Comparison of ENCODE assay signal across 9 mouse cellular contexts in genomic region chr2:25182664-25183063, GRCm38 (mm10). TPM values are rescaled to one million over a fixed set of nuclear protein-coding genes. Genes with fewer than 3 reads are reported as not detected.
A peak's percentile ranks its signal among the peaks of the same experiment; 100 is the strongest.
DNase-seq lines count a peak whose midpoint lies in the region; ATAC-seq and TF ChIP-seq lines count a peak whose summit lies in the region.
"Had no signal": no experiment of that assay in that cellular context is flagged by ENCODE, and none has a peak within 500 bp of the region (broad histone marks: within the 10 kb centered on the region; RNA-seq: fewer than 3 reads in every experiment).

No protein-coding gene starts in this region.

- H3K9ac ChIP-seq in hindbrain, embryonic 12.5 days, result peak overlapping the region; percentile 79
- H3K9ac ChIP-seq in midbrain, embryonic 14.5 days (replicated peaks; ENCODE audit: low read length), result peak overlapping the region; percentile 60; the same call in 1 of the 2 replicates

- peak overlapping the region; percentile 73 for H3K4me2 ChIP-seq in hindbrain, embryonic 12.5 days (replicated peaks)
- peak overlapping the region; percentile 80 for H3K4me2 ChIP-seq in midbrain, embryonic 14.5 days (ENCODE audit: low read length)

- peaks cover 3% of the 10 kb centered on the region for H3K4me1 ChIP-seq in kidney, adult 2 months (ENCODE audit: control insufficient read depth, insufficient read depth, low read length)
- peaks cover 62% of the 10 kb centered on the region for H3K4me1 ChIP-seq in hindbrain, embryonic 12.5 days
- peaks cover 51% of the 10 kb centered on the region for H3K4me1 ChIP-seq in midbrain, embryonic 14.5 days (ENCODE audit: control insufficient read depth, insufficient read depth, low read length)

- TF ChIP-seq POLR2A in kidney, adult 2 months (IDR thresholded peaks at IDR 0.05; ENCODE audit: low read depth, low read length), result no peak
- TF ChIP-seq POLR2A in brain, embryonic 14.5 days (IDR thresholded peaks at IDR 0.05; ENCODE audit: borderline replicate concordance, extremely low read depth, insufficient read depth, insufficient read length, poor library complexity, severe bottlenecking), result peak; percentile 21; the same call in 1 of the 2 replicates

- no peak for DNase-seq in kidney, adult 2 months
- DNase-seq in kidney, postnatal 25 days, result no peak
- peak; percentile 93 for DNase-seq in brain, embryonic 14.5 days (ENCODE audit: low read depth)
- peak; percentile 74 for DNase-seq in midbrain, embryonic 14.5 days
- no peak for DNase-seq in B cell, adult 2 months
- DNase-seq in right cerebral cortex, adult 2 months (ENCODE audit: low spot score in 2 of 2), result no peak

- no peaks in the 10 kb centered on the region for H3K27me3 ChIP-seq in kidney, adult 2 months (replicated peaks; ENCODE audit: control insufficient read depth, insufficient read depth, low read length)
- H3K27me3 ChIP-seq in hindbrain, embryonic 12.5 days, result peaks cover 4% of the 10 kb centered on the region; the same call in 1 of the 2 replicates
- no peaks in the 10 kb centered on the region for H3K27me3 ChIP-seq in midbrain, embryonic 14.5 days (ENCODE audit: control insufficient read depth, insufficient read depth, low read length)

- no peak for ATAC-seq in hindbrain, embryonic 12.5 days (ENCODE audit: low FRiP score)
- ATAC-seq in midbrain, embryonic 14.5 days (ENCODE audit: low FRiP score, low TSS enrichment), result no peak
- ATAC-seq in megakaryocyte-erythroid progenitor cell, adult 5-6 weeks (replicated peaks; ENCODE audit: low FRiP score, low TSS enrichment, poor library complexity, severe bottlenecking), result no peak

- no peaks in the 10 kb centered on the region for H3K9me3 ChIP-seq in hindbrain, embryonic 12.5 days (replicated peaks)
- H3K9me3 ChIP-seq in midbrain, embryonic 14.5 days (ENCODE audit: control insufficient read depth, low read length), result no peaks in the 10 kb centered on the region

- no peak for TF ChIP-seq CTCF in kidney, adult 2 months (conservative IDR thresholded peaks at IDR 0.05; ENCODE audit: insufficient read depth, insufficient read length, low read depth, low read length)
- no peak for TF ChIP-seq CTCF in brain, embryonic 14.5 days (IDR thresholded peaks at IDR 0.05; ENCODE audit: borderline replicate concordance, extremely low read depth, insufficient read depth, insufficient read length)

- H3K4me3 ChIP-seq in kidney, adult 2 months (ENCODE audit: insufficient read depth, low read depth, low read length), result peak overlapping the region; percentile 35; the same call in 1 of the 2 replicates
- peak overlapping the region; percentile 74 for H3K4me3 ChIP-seq in hindbrain, embryonic 12.5 days
- H3K4me3 ChIP-seq in midbrain, embryonic 14.5 days (replicated peaks; ENCODE audit: low read depth, low read length), result peak overlapping the region; percentile 72

- H3K36me3 ChIP-seq in kidney, adult 2 months (ENCODE audit: control insufficient read depth, insufficient read depth, low read length), result no peaks in the 10 kb centered on the region
- H3K36me3 ChIP-seq in hindbrain, embryonic 12.5 days, result no peaks in the 10 kb centered on the region
- no peaks in the 10 kb centered on the region for H3K36me3 ChIP-seq in midbrain, embryonic 14.5 days (ENCODE audit: control insufficient read depth, insufficient read depth, low read length)

- H3K27ac ChIP-seq in kidney, adult 2 months (ENCODE audit: insufficient read depth, low read depth, low read length), result no peak overlapping the region
- peak overlapping the region; percentile 96 for H3K27ac ChIP-seq in hindbrain, embryonic 12.5 days
- peak overlapping the region; percentile 52 for H3K27ac ChIP-seq in midbrain, embryonic 14.5 days (replicated peaks; ENCODE audit: low read depth, low read length)

- WGBS in kidney, adult 2 months, result 54% methylated on average over 6 of the region's 6 CpGs
- 7% methylated on average over 6 of the region's 6 CpGs for WGBS in hindbrain, embryonic 12.5 days
- WGBS in midbrain, embryonic 14.5 days, result 2% methylated on average over 6 of the region's 6 CpGs

RNA-seq across cellular contexts. Expression of gene Nrarp, which starts 2.1 kb away (rescaled TPM):
- polyA plus RNA-seq in kidney, adult 2 months (2012; rRNA removed), result 5.7 and 7.8 TPM in 2 replicates
- polyA plus RNA-seq in brain, embryonic 14.5 days (2012; rRNA removed), result 50.0 and 58.5 TPM in 2 replicates
- 70.9 and 76.4 TPM in 2 replicates for polyA plus RNA-seq in hindbrain, embryonic 12.5 days (2016; fragmentation: Nextera tagmentation; extraction: Ambion mirVana)
- 13.0 and 20.8 TPM in 2 replicates for polyA plus RNA-seq in midbrain, embryonic 14.5 days (2014; fragmentation: Nextera tagmentation; extraction: Ambion mirVana)
- 3.5 and 4.6 TPM in 2 replicates for total RNA-seq in megakaryocyte-erythroid progenitor cell, adult 5-6 weeks (2014; fragmentation: Nextera tagmentation)
- total RNA-seq in megakaryocyte-erythroid progenitor cell, adult 5-6 weeks (2017), result 1.3 and 2.4 TPM in 2 replicates

RNA-seq across cellular contexts. Expression of gene Tor4a, which starts 14.0 kb away (rescaled TPM):
- 21.8 and 26.9 TPM in 2 replicates for polyA plus RNA-seq in kidney, adult 2 months (2012; rRNA removed)
- polyA plus RNA-seq in brain, embryonic 14.5 days (2012; rRNA removed), result 1.9 and 2.0 TPM in 2 replicates
- 1.8 and 2.4 TPM in 2 replicates for polyA plus RNA-seq in hindbrain, embryonic 12.5 days (2016; fragmentation: Nextera tagmentation; extraction: Ambion mirVana)
- polyA plus RNA-seq in midbrain, embryonic 14.5 days (2014; fragmentation: Nextera tagmentation; extraction: Ambion mirVana), result 0.66 and 1.1 TPM in 2 replicates
- 12.6 and 13.0 TPM in 2 replicates for total RNA-seq in megakaryocyte-erythroid progenitor cell, adult 5-6 weeks (2014; fragmentation: Nextera tagmentation)
- total RNA-seq in megakaryocyte-erythroid progenitor cell, adult 5-6 weeks (2017), result 8.0 and 11.8 TPM in 2 replicates

RNA-seq across cellular contexts. Expression of gene Nelfb, which starts 28.6 kb away (rescaled TPM):
- 62.6 and 70.5 TPM in 2 replicates for polyA plus RNA-seq in kidney, adult 2 months (2012; rRNA removed)
- 78.9 and 91.3 TPM in 2 replicates for polyA plus RNA-seq in brain, embryonic 14.5 days (2012; rRNA removed)
- 107 and 117 TPM in 2 replicates for polyA plus RNA-seq in hindbrain, embryonic 12.5 days (2016; fragmentation: Nextera tagmentation; extraction: Ambion mirVana)
- polyA plus RNA-seq in midbrain, embryonic 14.5 days (2014; fragmentation: Nextera tagmentation; extraction: Ambion mirVana), result 82.6 and 98.7 TPM in 2 replicates
- total RNA-seq in megakaryocyte-erythroid progenitor cell, adult 5-6 weeks (2014; fragmentation: Nextera tagmentation), result 50.8 and 67.6 TPM in 2 replicates
- 26.4 and 28.2 TPM in 2 replicates for total RNA-seq in megakaryocyte-erythroid progenitor cell, adult 5-6 weeks (2017)

RNA-seq across cellular contexts. Expression of gene Stpg3, which starts 31.8 kb away (rescaled TPM):
- polyA plus RNA-seq in kidney, adult 2 months (2012; rRNA removed), result 0.42 and 0.68 TPM in 2 replicates
- not detected in 2 replicates for polyA plus RNA-seq in brain, embryonic 14.5 days (2012; rRNA removed)
- polyA plus RNA-seq in hindbrain, embryonic 12.5 days (2016; fragmentation: Nextera tagmentation; extraction: Ambion mirVana), result not detected in 2 replicates
- 0.16 TPM in 1 of 2 replicates, not detected in the other for polyA plus RNA-seq in midbrain, embryonic 14.5 days (2014; fragmentation: Nextera tagmentation; extraction: Ambion mirVana)
- total RNA-seq in megakaryocyte-erythroid progenitor cell, adult 5-6 weeks (2014; fragmentation: Nextera tagmentation), result not detected in 2 replicates
- 3.2 TPM in 1 of 2 replicates, not detected in the other for total RNA-seq in megakaryocyte-erythroid progenitor cell, adult 5-6 weeks (2017)
- polyA plus RNA-seq: erythroblast, embryonic 14.5 days had no signal

RNA-seq across cellular contexts. Expression of gene Fam166a, which starts 35.9 kb away (rescaled TPM):
- polyA plus RNA-seq in kidney, adult 2 months (2012; rRNA removed), result 0.55 and 0.58 TPM in 2 replicates
- 0.10 and 0.14 TPM in 2 replicates for polyA plus RNA-seq in brain, embryonic 14.5 days (2012; rRNA removed)
- polyA plus RNA-seq in hindbrain, embryonic 12.5 days (2016; fragmentation: Nextera tagmentation; extraction: Ambion mirVana), result 0.19 TPM in 1 of 2 replicates, not detected in the other
- not detected in 2 replicates for polyA plus RNA-seq in midbrain, embryonic 14.5 days (2014; fragmentation: Nextera tagmentation; extraction: Ambion mirVana)
- not detected in 2 replicates for total RNA-seq in megakaryocyte-erythroid progenitor cell, adult 5-6 weeks (2014; fragmentation: Nextera tagmentation)
- total RNA-seq in megakaryocyte-erythroid progenitor cell, adult 5-6 weeks (2017), result not detected in 2 replicates
- polyA plus RNA-seq: erythroblast, embryonic 14.5 days had no signal

Comparison
In these comparisons a context has a peak if more than half of its experiments do, and no peak if none do; other contexts are left out.
1. DNase-seq: peak in brain, embryonic 14.5 days (single experiment) and midbrain, embryonic 14.5 days (single experiment); none in kidney, adult 2 months (single experiment), kidney, postnatal 25 days (0 of 2), B cell, adult 2 months (0 of 2) and right cerebral cortex, adult 2 months (0 of 2).
2. Peak in every context shown above with its lines, with median percentiles within 50 percentile points of each other: H3K4me3 ChIP-seq.